Mouse (Mus musculus) limb, embryonic 14.5 days (tissue): Measurements from ENCODE around the gene Mecom. TPM values are rescaled to one million over a fixed set of nuclear protein-coding genes. Genes with fewer than 3 reads are reported as not detected.

Source experiments
- ATAC-seq: fragments of 200-750 bp; cut with Nextera tagmentation; 2 replicates; pipeline ENCODE4 v1.8.0; 2017; ENCODE audit warnings: low read depth, moderate number of reproducible peaks, moderate TSS enrichment; ENCODE audit not compliant: low FRiP score
- DNase-seq: peaks from one replicate; pipeline ENCODE4 v3.0.0-alpha.2; 2015; ENCODE audit warnings: low spot score
- H3K27ac ChIP-seq: fragments of 300-500 bp; sonication (generic); replicated peaks from 2 replicates; pipeline ENCODE4 v1.5.1; 2014; ENCODE audit warnings: low read depth, mild to moderate bottlenecking, low read length, moderate library complexity, mixed read lengths
- H3K27me3 ChIP-seq: fragments of 300-500 bp; sonication (generic); 2 replicates; pipeline ENCODE4 v1.6.1; 2014; ENCODE audit warnings: low read length, mixed read lengths; ENCODE audit not compliant: control insufficient read depth, insufficient read depth
- H3K36me3 ChIP-seq: fragments of 300-500 bp; sonication (generic); 2 replicates; pipeline ENCODE4 v1.6.1; 2014; ENCODE audit warnings: mild to moderate bottlenecking, low read length, moderate library complexity, mixed read lengths; ENCODE audit not compliant: control insufficient read depth, insufficient read depth
- H3K4me1 ChIP-seq: fragments of 300-500 bp; sonication (generic); 2 replicates; pipeline ENCODE4 v1.6.1; 2014; ENCODE audit warnings: antibody characterized with exemption, low read length, mixed read lengths; ENCODE audit not compliant: control insufficient read depth, insufficient read depth
- H3K4me2 ChIP-seq: fragments of 300-500 bp; sonication (generic); replicated peaks from 2 replicates; pipeline ENCODE4 v1.6.1; 2014; ENCODE audit warnings: low read depth, mild to moderate bottlenecking, low read length, moderate library complexity; ENCODE audit not compliant: severe bottlenecking
- H3K4me3 ChIP-seq: fragments of 300-500 bp; sonication (generic); replicated peaks from 2 replicates; pipeline ENCODE4 v1.5.1; 2014; ENCODE audit warnings: low read length
- H3K9ac ChIP-seq: fragments of 300-500 bp; sonication (generic); 2 replicates; pipeline ENCODE4 v1.6.1; 2014; ENCODE audit warnings: mild to moderate bottlenecking, low read depth, low read length, moderate library complexity; ENCODE audit not compliant: severe bottlenecking
- H3K9me3 ChIP-seq: fragments of 300-500 bp; sonication (generic); 2 replicates; pipeline ENCODE4 v1.6.1; 2016; ENCODE audit warnings: low read length; ENCODE audit not compliant: control insufficient read depth
- POLR2A ChIP-seq: fragments of 200-500 bp; IDR thresholded peaks from 2 replicates; pipeline ENCODE4 v1.8.0; 2012; ENCODE audit warnings: inconsistent platforms, mild to moderate bottlenecking, moderate library complexity, borderline replicate concordance; ENCODE audit not compliant: insufficient read depth, insufficient read length; ENCODE audit errors: extremely low read depth
- WGBS: fragments of 180-500 bp; shearing (Covaris S2); extraction: QIAGEN DNeasy Blood & Tissue Kit; methylation state at CpG from one replicate; pipeline ENCODE4 v1.1.7; 2014; 5-methylcytosine and 5-hydroxymethylcytosine counted together
- polyA plus RNA-seq, 2 experiments: library from polyadenylated mRNA; depleted of rRNA in 1 of 2; stranded (reverse) in 1 of 2; unstranded in 1 of 2; fragments of >200 nt; fragmentation: Nextera tagmentation in 1 of 2; extraction: Ambion mirVana in 1 of 2; gene quantifications; 2 replicates each; pipeline versions ENCODE4 v1.2.1 to v1.2.3; 2012 to 2014

Mecom gene
- polyA plus RNA-seq, 2 experiments: 35.8 to 42.2 TPM

GRCm38 (mm10) chr3:30548928-30549327 lies 1.1 kb upstream of the Mecom start:
- peaks cover 6% of the 10 kb centered on the region; the same call in 1 of the 2 replicates for H3K4me1 ChIP-seq
- ATAC-seq (peak; percentile 58; the same call in 1 of the 2 replicates), DNase-seq (peak; percentile 34)
- H3K4me2 ChIP-seq: no peak overlapping the region
- no peak for TF ChIP-seq POLR2A
- no peaks in the 10 kb centered on the region for H3K36me3 ChIP-seq
- WGBS: 38% methylated on average over 7 of the region's 7 CpGs
- no peaks in the 10 kb centered on the region for H3K9me3 ChIP-seq
- no peak overlapping the region for H3K4me3 ChIP-seq
- no peak overlapping the region for H3K9ac ChIP-seq
- no peaks in the 10 kb centered on the region for H3K27me3 ChIP-seq
- no peak overlapping the region for H3K27ac ChIP-seq

- peak; percentile 42 for ATAC-seq
- Histone ChIP-seq H3K9ac (no peak overlapping the region), H3K4me3 (no peak overlapping the region), H3K27ac (no peak overlapping the region), H3K4me1 (peaks cover 6% of the 10 kb centered on the region; the same call in 1 of the 2 replicates), H3K27me3 (no peaks in the 10 kb centered on the region), H3K4me2 (peak overlapping the region; percentile 1; the same call in 1 of the 2 replicates), H3K36me3 (no peaks in the 10 kb centered on the region), H3K9me3 (no peaks in the 10 kb centered on the region)
- 48% methylated on average over 11 of the region's 11 CpGs for WGBS
- TF ChIP-seq POLR2A: no peak
- DNase-seq: peak; percentile 52
These were observed 908 bp downstream of the Mecom start for GRCm38 (mm10) chr3:30546831-30547369.

- no peak overlapping the region for H3K9ac ChIP-seq
- H3K27ac ChIP-seq: no peak overlapping the region
- H3K4me3 ChIP-seq: no peak overlapping the region
- no peaks in the 10 kb centered on the region for H3K9me3 ChIP-seq
- H3K4me2 ChIP-seq: peak overlapping the region; percentile 1; the same call in 1 of the 2 replicates
- no peak for DNase-seq
- ATAC-seq: peak; percentile 19
- peaks cover 6% of the 10 kb centered on the region; the same call in 1 of the 2 replicates for H3K4me1 ChIP-seq
- H3K36me3 ChIP-seq: no peaks in the 10 kb centered on the region
- no peak for TF ChIP-seq POLR2A
- 41% methylated on average over 13 of the region's 13 CpGs for WGBS
- H3K27me3 ChIP-seq: no peaks in the 10 kb centered on the region
These were observed 1.4 kb downstream of the Mecom start for GRCm38 (mm10) chr3:30546366-30546765.

- Histone ChIP-seq H3K27me3 (no peaks in the 10 kb centered on the region), H3K4me3 (no peak overlapping the region), H3K4me2 (no peak overlapping the region), H3K9ac (no peak overlapping the region), H3K27ac (no peak overlapping the region), H3K4me1 (peaks cover 6% of the 10 kb centered on the region; the same call in 1 of the 2 replicates), H3K9me3 (no peaks in the 10 kb centered on the region), H3K36me3 (no peaks in the 10 kb centered on the region)
- ATAC-seq (no peak), DNase-seq (no peak)
- TF ChIP-seq POLR2A: no peak
- 81% methylated on average over 5 of the region's 5 CpGs for WGBS
These were observed 2.6 kb downstream of the Mecom start for GRCm38 (mm10) chr3:30545246-30545645.

GRCm38 (mm10) chr3:30544305-30544704 lies 3.5 kb downstream of the Mecom start:
- Histone ChIP-seq H3K36me3 (no peaks in the 10 kb centered on the region), H3K27me3 (no peaks in the 10 kb centered on the region), H3K4me2 (no peak overlapping the region), H3K4me1 (peaks cover 6% of the 10 kb centered on the region; the same call in 1 of the 2 replicates), H3K27ac (no peak overlapping the region), H3K4me3 (no peak overlapping the region), H3K9me3 (no peaks in the 10 kb centered on the region), H3K9ac (no peak overlapping the region)
- TF ChIP-seq POLR2A: no peak
- DNase-seq: no peak
- WGBS: 38% methylated on average over 5 of the region's 5 CpGs
- ATAC-seq: no peak
